Mouse (Mus musculus) liver, embryonic 11.5 days (tissue): Measurements from ENCODE around the gene Hist1h2ab. TPM values are rescaled to one million over a fixed set of nuclear protein-coding genes. Genes with fewer than 3 reads are reported as not detected.
A peak's percentile ranks its signal among the peaks of the same experiment; 100 is the strongest.

Experiments
- ATAC-seq: fragments of 200-750 bp; cut with Nextera tagmentation; replicated peaks from 2 replicates; pipeline ENCODE4 v1.8.0; 2017; ENCODE audit warnings: moderate number of reproducible peaks, mild to moderate bottlenecking, moderate TSS enrichment, moderate library complexity; ENCODE audit not compliant: low FRiP score
- DNase-seq: peaks from one replicate; pipeline ENCODE4 v3.0.0-alpha.2; 2017; ENCODE audit warnings: low spot score
- H3K27ac ChIP-seq: fragments of 300-500 bp; sonication (generic); 2 replicates; pipeline ENCODE4 v1.5.1; 2014; ENCODE audit warnings: mild to moderate bottlenecking, low read depth, low read length, control low read depth
- H3K27me3 ChIP-seq: fragments of 300-500 bp; sonication (generic); replicated peaks from 2 replicates; pipeline ENCODE4 v1.6.1; 2014; ENCODE audit warnings: low read length, mixed read lengths; ENCODE audit not compliant: control insufficient read depth, insufficient read depth
- H3K36me3 ChIP-seq: fragments of 300-500 bp; sonication (generic); 2 replicates; pipeline ENCODE4 v1.6.1; 2014; ENCODE audit warnings: mild to moderate bottlenecking, low read length, moderate library complexity, mixed read lengths; ENCODE audit not compliant: control insufficient read depth, insufficient read depth
- H3K4me1 ChIP-seq: fragments of 300-500 bp; sonication (generic); replicated peaks from 2 replicates; pipeline ENCODE4 v1.6.1; 2014; ENCODE audit warnings: low read length, mixed read lengths; ENCODE audit not compliant: control insufficient read depth, insufficient read depth
- H3K4me2 ChIP-seq: fragments of 300-500 bp; sonication (generic); 2 replicates; pipeline ENCODE4 v1.6.1; 2014; ENCODE audit warnings: mild to moderate bottlenecking, control low read depth, moderate library complexity
- H3K4me3 ChIP-seq: fragments of 300-500 bp; sonication (generic); 2 replicates; pipeline ENCODE4 v1.5.1; 2014; ENCODE audit warnings: low read depth, low read length, control low read depth
- H3K9ac ChIP-seq: fragments of 300-500 bp; sonication (generic); 2 replicates; pipeline ENCODE4 v1.6.1; 2014; ENCODE audit warnings: low read depth, low read length, control low read depth
- H3K9me3 ChIP-seq: fragments of 300-500 bp; sonication (generic); 2 replicates; pipeline ENCODE4 v1.6.1; 2016; ENCODE audit warnings: low read length, inconsistent platforms, mixed read lengths; ENCODE audit not compliant: control insufficient read depth
- WGBS: fragments of 180-500 bp; shearing (Covaris S2); extraction: QIAGEN DNeasy Blood & Tissue Kit; methylation state at CpG from one replicate; pipeline ENCODE4 v1.1.7; 2014; 5-methylcytosine and 5-hydroxymethylcytosine counted together
- polyA plus RNA-seq: library from polyadenylated mRNA; unstranded; fragments of >200 nt; fragmentation: Nextera tagmentation; extraction: Ambion mirVana; gene quantifications from 2 replicates; pipeline ENCODE4 v1.2.1, GENCODE M21; 2014

Hist1h2ab gene
- polyA plus RNA-seq, 1 experiment from 2014 or later = 42.1 TPM

GRCm38 (mm10) chr13:23753314-23754078 is 2.6 kb downstream of the Hist1h2ab start:
- Histone ChIP-seq H3K36me3 (no peaks in the 10 kb centered on the region), H3K4me1 (peaks cover 14% of the 10 kb centered on the region), H3K27ac (peak overlapping the region; percentile 86), H3K4me2 (peak overlapping the region; percentile 57), H3K9me3 (no peaks in the 10 kb centered on the region), H3K4me3 (peak overlapping the region; percentile 47), H3K27me3 (no peaks in the 10 kb centered on the region), H3K9ac (peak overlapping the region; percentile 48; the same call in 1 of the 2 replicates)
- no peak for ATAC-seq
- no peak for DNase-seq
- WGBS = 50% methylated on average over 4 of the region's 4 CpGs

- Histone ChIP-seq H3K4me2 (no peak overlapping the region), H3K4me1 (peaks cover 18% of the 10 kb centered on the region; the same call in 1 of the 2 replicates), H3K4me3 (no peak overlapping the region), H3K27ac (peak overlapping the region; percentile 63), H3K9me3 (no peaks in the 10 kb centered on the region), H3K27me3 (no peaks in the 10 kb centered on the region), H3K36me3 (no peaks in the 10 kb centered on the region), H3K9ac (no peak overlapping the region)
- DNase-seq (no peak), ATAC-seq (no peak)
Observed at GRCm38 (mm10) chr13:23755000-23755399, 4.1 kb downstream of the Hist1h2ab start.

- DNase-seq (peak; percentile 91), ATAC-seq (peak; percentile 68)
- peak within 1 kb of the TSS; percentile 99 for H3K27ac ChIP-seq
- peaks cover 22% of the 10 kb centered on the region; the same call in 1 of the 2 replicates for H3K4me1 ChIP-seq
- H3K4me2 ChIP-seq = peak within 1 kb of the TSS; percentile 72
- peak within 1 kb of the TSS; percentile 75 for H3K9ac ChIP-seq
- H3K9me3 ChIP-seq = no peaks in the 10 kb centered on the region
- no peaks in the 10 kb centered on the region for H3K36me3 ChIP-seq
- H3K27me3 ChIP-seq = no peaks in the 10 kb centered on the region
- 0% methylated on average over 17 of the region's 22 CpGs for WGBS
- peak within 1 kb of the TSS; percentile 45 for H3K4me3 ChIP-seq
Observed at GRCm38 (mm10) chr13:23756790-23757189, 5.9 kb downstream of the Hist1h2ab start, which contains the start of gene Hist1h4b. Hist1h4b (plus strand) TSS chr13:23757013.

GRCm38 (mm10) chr13:23757211-23757773 is 6.4 kb downstream of the Hist1h2ab start:
- Histone ChIP-seq H3K36me3 (no peaks in the 10 kb centered on the region), H3K9me3 (no peaks in the 10 kb centered on the region), H3K4me2 (peak overlapping the region; percentile 72), H3K27me3 (no peaks in the 10 kb centered on the region), H3K4me3 (peak overlapping the region; percentile 45), H3K27ac (peak overlapping the region; percentile 99), H3K9ac (peak overlapping the region; percentile 75), H3K4me1 (peaks cover 22% of the 10 kb centered on the region; the same call in 1 of the 2 replicates)
- peak; percentile 76 for DNase-seq
- ATAC-seq = peak; percentile 10
- WGBS = under 1% methylated on average over 17 of the region's 23 CpGs

- Histone ChIP-seq H3K9me3 (no peaks in the 10 kb centered on the region), H3K4me2 (peak overlapping the region; percentile 72), H3K4me1 (peaks cover 24% of the 10 kb centered on the region; the same call in 1 of the 2 replicates), H3K27me3 (no peaks in the 10 kb centered on the region), H3K36me3 (no peaks in the 10 kb centered on the region), H3K4me3 (no peak overlapping the region), H3K27ac (peak overlapping the region; percentile 99), H3K9ac (peak overlapping the region; percentile 38)
- DNase-seq (no peak), ATAC-seq (no peak)
- WGBS = 44% methylated on average over 3 of the region's 3 CpGs
Observed at GRCm38 (mm10) chr13:23757921-23758320, 7.0 kb downstream of the Hist1h2ab start.

GRCm38 (mm10) chr13:23759251-23759771 is 8.4 kb downstream of the Hist1h2ab start:
- peak overlapping the region; percentile 99 for H3K27ac ChIP-seq

GRCm38 (mm10) chr13:23759916-23760239 is 9.0 kb downstream of the Hist1h2ab start:
- Histone ChIP-seq H3K27me3 (no peaks in the 10 kb centered on the region), H3K9ac (peak overlapping the region; percentile 87), H3K36me3 (no peaks in the 10 kb centered on the region), H3K9me3 (no peaks in the 10 kb centered on the region), H3K4me3 (peak overlapping the region; percentile 53; the same call in 1 of the 2 replicates), H3K4me2 (peak overlapping the region; percentile 84), H3K27ac (peak overlapping the region; percentile 99), H3K4me1 (peaks cover 42% of the 10 kb centered on the region)
- ATAC-seq (no peak), DNase-seq (peak; percentile 60)
- 64% methylated on average over 1 of the region's 1 CpGs for WGBS

More at GRCm38 (mm10) chr13:23759251-23759771, 8.4 kb downstream of the Hist1h2ab start:
- H3K9ac ChIP-seq = no peak overlapping the region
- H3K36me3 ChIP-seq = no peaks in the 10 kb centered on the region
- H3K4me2 ChIP-seq = peak overlapping the region; percentile 84; the same call in 1 of the 2 replicates
- H3K4me1 ChIP-seq = peaks cover 36% of the 10 kb centered on the region
- ATAC-seq (no peak), DNase-seq (no peak)
- no peak overlapping the region for H3K4me3 ChIP-seq
- 81% methylated on average over 3 of the region's 3 CpGs for WGBS
- H3K27me3 ChIP-seq = no peaks in the 10 kb centered on the region
- no peaks in the 10 kb centered on the region for H3K9me3 ChIP-seq

GRCm38 (mm10) chr13:23760240-23760971 is 9.5 kb downstream of the Hist1h2ab start:
- Histone ChIP-seq H3K36me3 (no peaks in the 10 kb centered on the region), H3K9ac (peak overlapping the region; percentile 87), H3K4me2 (peak overlapping the region; percentile 84), H3K9me3 (no peaks in the 10 kb centered on the region), H3K27me3 (no peaks in the 10 kb centered on the region), H3K27ac (peak overlapping the region; percentile 99), H3K4me3 (peak overlapping the region; percentile 53), H3K4me1 (peaks cover 43% of the 10 kb centered on the region)
- WGBS = 1% methylated on average over 20 of the region's 27 CpGs
- DNase-seq (no peak), ATAC-seq (no peak; the same call in 1 of the 2 replicates)
